Comparison of ENCODE assay signal across 16 mouse cellular contexts in the genomic region with DNA sequence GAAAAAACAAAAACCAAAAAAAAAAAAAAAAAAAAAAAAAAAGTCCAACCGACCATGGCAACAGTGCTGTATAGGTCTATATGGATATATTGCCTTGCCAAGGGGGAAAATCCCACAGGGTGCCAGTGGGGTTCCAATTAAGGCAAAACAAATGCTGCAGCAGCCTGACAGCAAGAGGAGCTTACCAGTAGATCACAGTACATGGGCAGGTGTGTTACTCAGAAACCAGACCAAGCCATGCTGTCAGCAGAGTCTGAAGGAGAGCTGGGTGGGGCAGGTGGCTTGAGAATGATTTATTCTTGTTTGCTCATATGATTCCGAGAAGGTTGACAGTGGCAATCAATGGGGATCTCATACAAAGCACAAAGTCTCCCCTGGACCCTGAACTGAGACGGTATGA.
DNase-seq lines count a peak whose midpoint lies in the region; ATAC-seq and TF ChIP-seq lines count a peak whose summit lies in the region.
"Had no signal": no experiment of that assay in that cellular context is flagged by ENCODE, and none has a peak within 500 bp of the region (broad histone marks: within the 10 kb centered on the region; RNA-seq: fewer than 3 reads in every experiment).

No protein-coding gene starts in this region.

- no peak overlapping the region for H3K9ac ChIP-seq in forebrain, embryonic 13.5 days
- H3K9ac ChIP-seq in midbrain, embryonic 11.5 days (ENCODE audit: low read length), result no peak overlapping the region
- H3K9ac ChIP-seq in neural tube, embryonic 14.5 days (replicated peaks; ENCODE audit: low read depth, low read length), result no peak overlapping the region
- H3K9ac ChIP-seq in intestine, postnatal 0 days (ENCODE audit: low read depth, low read length), result no peak overlapping the region
- H3K9ac ChIP-seq: heart, embryonic 15.5 days; kidney, embryonic 15.5 days; liver, embryonic 13.5 days had no signal

- peaks cover 54% of the 10 kb centered on the region for H3K4me1 ChIP-seq in forebrain, embryonic 13.5 days
- peaks cover 84% of the 10 kb centered on the region for H3K4me1 ChIP-seq in hindbrain, embryonic 10.5 days (replicated peaks)
- H3K4me1 ChIP-seq in midbrain, embryonic 11.5 days (ENCODE audit: control insufficient read depth, insufficient read depth, low read length), result peaks cover 52% of the 10 kb centered on the region
- peaks cover 17% of the 10 kb centered on the region; the same call in 1 of the 2 replicates for H3K4me1 ChIP-seq in neural tube, embryonic 14.5 days (ENCODE audit: control insufficient read depth, insufficient read depth, low read length)
- no peaks in the 10 kb centered on the region for H3K4me1 ChIP-seq in intestine, postnatal 0 days (replicated peaks; ENCODE audit: control insufficient read depth, insufficient read depth, low read length)
- H3K4me1 ChIP-seq: heart, embryonic 15.5 days; liver, embryonic 13.5 days had no signal

- no peaks in the 10 kb centered on the region for H3K27me3 ChIP-seq in forebrain, embryonic 13.5 days
- no peaks in the 10 kb centered on the region; the same call in 1 of the 2 replicates for H3K27me3 ChIP-seq in hindbrain, embryonic 10.5 days (ENCODE audit: insufficient read depth, poor library complexity, severe bottlenecking)
- no peaks in the 10 kb centered on the region for H3K27me3 ChIP-seq in midbrain, embryonic 11.5 days (ENCODE audit: control insufficient read depth, insufficient read depth, low read length)
- H3K27me3 ChIP-seq in neural tube, embryonic 14.5 days (ENCODE audit: control insufficient read depth, insufficient read depth, low read length), result no peaks in the 10 kb centered on the region
- H3K27me3 ChIP-seq in intestine, postnatal 0 days (replicated peaks; ENCODE audit: control insufficient read depth, insufficient read depth, low read length), result no peaks in the 10 kb centered on the region
- H3K27me3 ChIP-seq: heart, embryonic 15.5 days; liver, embryonic 13.5 days had no signal

- no peak for TF ChIP-seq CTCF in intestine, postnatal 0 days (IDR thresholded peaks at IDR 0.05; ENCODE audit: low read depth)

- no peaks in the 10 kb centered on the region; the same call in 1 of the 2 replicates for H3K36me3 ChIP-seq in forebrain, embryonic 13.5 days (ENCODE audit: poor library complexity, severe bottlenecking)
- H3K36me3 ChIP-seq in hindbrain, embryonic 10.5 days, result peaks cover 1% of the 10 kb centered on the region; the same call in 1 of the 2 replicates
- H3K36me3 ChIP-seq in midbrain, embryonic 11.5 days (ENCODE audit: control insufficient read depth, insufficient read depth, low read length), result no peaks in the 10 kb centered on the region; the same call in 1 of the 2 replicates
- H3K36me3 ChIP-seq in neural tube, embryonic 14.5 days (ENCODE audit: control insufficient read depth, insufficient read depth, low read length), result peaks cover 4% of the 10 kb centered on the region; the same call in 1 of the 2 replicates
- H3K36me3 ChIP-seq in intestine, postnatal 0 days (ENCODE audit: control insufficient read depth, insufficient read depth), result no peaks in the 10 kb centered on the region
- H3K36me3 ChIP-seq: embryonic facial prominence, embryonic 10.5 days; heart, embryonic 15.5 days; kidney, embryonic 15.5 days; liver, embryonic 13.5 days had no signal

- H3K9me3 ChIP-seq in forebrain, embryonic 13.5 days (replicated peaks), result no peaks in the 10 kb centered on the region
- no peaks in the 10 kb centered on the region for H3K9me3 ChIP-seq in hindbrain, embryonic 10.5 days
- no peaks in the 10 kb centered on the region for H3K9me3 ChIP-seq in midbrain, embryonic 11.5 days (ENCODE audit: control insufficient read depth, low read length)
- no peaks in the 10 kb centered on the region for H3K9me3 ChIP-seq in neural tube, embryonic 14.5 days (ENCODE audit: control insufficient read depth, low read length)
- no peaks in the 10 kb centered on the region for H3K9me3 ChIP-seq in intestine, postnatal 0 days (ENCODE audit: control insufficient read depth)
- H3K9me3 ChIP-seq: embryonic facial prominence, embryonic 10.5 days; heart, embryonic 15.5 days; kidney, embryonic 15.5 days; liver, embryonic 13.5 days had no signal

- no peak overlapping the region for H3K4me3 ChIP-seq in forebrain, embryonic 13.5 days
- H3K4me3 ChIP-seq in hindbrain, embryonic 10.5 days, result no peak overlapping the region
- no peak overlapping the region for H3K4me3 ChIP-seq in midbrain, embryonic 11.5 days (ENCODE audit: low read depth, low read length)
- H3K4me3 ChIP-seq in neural tube, embryonic 14.5 days (ENCODE audit: low read depth, low read length), result no peak overlapping the region
- H3K4me3 ChIP-seq in intestine, postnatal 0 days (ENCODE audit: low read depth, low read length), result no peak overlapping the region
- H3K4me3 ChIP-seq: embryonic facial prominence, embryonic 10.5 days; erythroblast, embryonic 14.5 days; heart, embryonic 15.5 days; kidney, embryonic 15.5 days; liver, embryonic 13.5 days had no signal

- DNase-seq in hindbrain, embryonic 10.5 days (ENCODE audit: low spot score), result peak; percentile 15
- no peak for DNase-seq in midbrain, embryonic 11.5 days (ENCODE audit: low spot score, missing footprints)
- DNase-seq in adrenal gland, postnatal 25 days, result no peak
- no peak for DNase-seq in ovary, postnatal 14 days (ENCODE audit: low spot score)
- DNase-seq: adrenal gland, postnatal 10 days; cerebellum, adult 9-11 months; layer of hippocampus, postnatal 36 days; liver, embryonic 13.5 days had no signal

- 13% methylated on average over 3 of the region's 3 CpGs for WGBS in forebrain, embryonic 13.5 days
- 27% methylated on average over 3 of the region's 3 CpGs for WGBS in hindbrain, embryonic 10.5 days
- 22% methylated on average over 3 of the region's 3 CpGs for WGBS in midbrain, embryonic 11.5 days
- WGBS in neural tube, embryonic 14.5 days, result 8% methylated on average over 3 of the region's 3 CpGs
- 37% methylated on average over 3 of the region's 3 CpGs for WGBS in intestine, postnatal 0 days

- peak; percentile 55; the same call in 1 of the 2 replicates for ATAC-seq in forebrain, embryonic 13.5 days
- peak; percentile 46 for ATAC-seq in midbrain, embryonic 11.5 days (ENCODE audit: low FRiP score)
- no peak for ATAC-seq in neural tube, embryonic 14.5 days (ENCODE audit: low read depth)
- no peak for ATAC-seq in intestine, postnatal 0 days
- ATAC-seq: CD4-positive, CD25-positive, alpha-beta regulatory T cell, adult 4 months had no signal

- peak overlapping the region; percentile 63 for H3K27ac ChIP-seq in forebrain, embryonic 13.5 days
- peak overlapping the region; percentile 62 for H3K27ac ChIP-seq in hindbrain, embryonic 10.5 days
- H3K27ac ChIP-seq in midbrain, embryonic 11.5 days (ENCODE audit: low read depth, low read length), result peak overlapping the region; percentile 66
- H3K27ac ChIP-seq in neural tube, embryonic 14.5 days (ENCODE audit: low read depth, low read length), result peak overlapping the region; percentile 28; the same call in 1 of the 2 replicates
- no peak overlapping the region for H3K27ac ChIP-seq in intestine, postnatal 0 days (ENCODE audit: low read depth, low read length)
- H3K27ac ChIP-seq: embryonic facial prominence, embryonic 10.5 days; heart, embryonic 15.5 days; kidney, embryonic 15.5 days; liver, embryonic 13.5 days had no signal

- no peak overlapping the region for H3K4me2 ChIP-seq in forebrain, embryonic 13.5 days
- H3K4me2 ChIP-seq in midbrain, embryonic 11.5 days, result no peak overlapping the region
- H3K4me2 ChIP-seq in neural tube, embryonic 14.5 days (ENCODE audit: low read depth, low read length), result no peak overlapping the region
- H3K4me2 ChIP-seq in intestine, postnatal 0 days (replicated peaks; ENCODE audit: low read depth), result no peak overlapping the region
- H3K4me2 ChIP-seq: heart, embryonic 15.5 days; kidney, embryonic 15.5 days; liver, embryonic 13.5 days had no signal

Comparison
In these comparisons a context has a peak if more than half of its experiments do, and no peak if none do; other contexts are left out.
1. ATAC-seq: peak in forebrain, embryonic 13.5 days (single experiment) and midbrain, embryonic 11.5 days (single experiment); none in neural tube, embryonic 14.5 days (single experiment) and intestine, postnatal 0 days (single experiment).